9 mouse cellular contexts compared by ENCODE assay signal in the genomic region with DNA sequence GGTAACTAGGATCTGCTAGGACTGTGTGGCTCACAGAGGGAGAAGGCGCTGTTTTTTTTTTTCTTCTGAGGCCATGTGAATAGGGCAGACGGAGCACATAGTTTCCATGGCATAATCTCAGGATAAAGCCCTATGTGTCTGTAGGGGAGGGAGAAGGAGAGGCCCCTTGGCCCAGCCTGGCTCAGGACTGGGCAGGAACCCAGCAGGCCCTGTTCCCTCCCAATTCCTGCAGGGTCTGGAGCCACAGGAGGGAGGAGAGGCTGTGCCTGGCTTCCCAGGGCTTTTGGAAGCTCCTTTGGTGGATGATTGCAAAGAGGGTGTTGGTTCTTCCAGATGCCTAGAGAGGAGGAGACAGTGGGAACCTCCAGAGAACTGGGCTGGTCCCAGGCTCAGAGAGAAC. TPM values are rescaled to one million over a fixed set of nuclear protein-coding genes. Genes with fewer than 3 reads are reported as not detected.
A peak's percentile ranks its signal among the peaks of the same experiment; 100 is the strongest.
DNase-seq lines count a peak whose midpoint lies in the region; ATAC-seq and TF ChIP-seq lines count a peak whose summit lies in the region.
"Had no signal": no experiment of that assay in that cellular context is flagged by ENCODE, and none has a peak within 500 bp of the region (broad histone marks: within the 10 kb centered on the region; RNA-seq: fewer than 3 reads in every experiment).

No protein-coding gene starts in this region.

- no peak overlapping the region for H3K4me2 ChIP-seq in heart, embryonic 14.5 days (ENCODE audit: low read length)
- no peak overlapping the region for H3K4me2 ChIP-seq in lung, postnatal 0 days (replicated peaks; ENCODE audit: low read depth, low read length)
- no peak overlapping the region for H3K4me2 ChIP-seq in stomach, postnatal 0 days (replicated peaks; ENCODE audit: low read depth)

- H3K4me3 ChIP-seq in heart, embryonic 14.5 days (ENCODE audit: control insufficient read depth in 1 of 2, insufficient read depth in 1 of 2, low read depth in 1 of 2, low read length in 2 of 2): no peak overlapping the region
- H3K4me3 ChIP-seq in lung, postnatal 0 days (ENCODE audit: low read depth, low read length): no peak overlapping the region
- H3K4me3 ChIP-seq in stomach, postnatal 0 days (ENCODE audit: low read depth, low read length): no peak overlapping the region

- H3K9me3 ChIP-seq in heart, embryonic 14.5 days (ENCODE audit: control insufficient read depth, low read length): no peaks in the 10 kb centered on the region
- no peaks in the 10 kb centered on the region for H3K9me3 ChIP-seq in lung, postnatal 0 days (ENCODE audit: low read length)
- no peaks in the 10 kb centered on the region for H3K9me3 ChIP-seq in stomach, postnatal 0 days (ENCODE audit: control insufficient read depth, low read length)

- TF ChIP-seq EP300 in lung, postnatal 0 days (IDR thresholded peaks at IDR 0.05): no peak
- no peak for TF ChIP-seq EP300 in stomach, postnatal 0 days (optimal IDR thresholded peaks at IDR 0.05)

- H3K4me1 ChIP-seq in heart, embryonic 14.5 days (ENCODE audit: control insufficient read depth in 2 of 2, insufficient read depth in 2 of 2, low read length in 2 of 2): peaks cover 10 to 16% of the 10 kb centered on the region in 2 experiments
- no peaks in the 10 kb centered on the region for H3K4me1 ChIP-seq in lung, postnatal 0 days (ENCODE audit: insufficient read depth, low read depth, low read length)
- H3K4me1 ChIP-seq in stomach, postnatal 0 days (replicated peaks; ENCODE audit: control insufficient read depth, insufficient read depth): no peaks in the 10 kb centered on the region

- peak overlapping the region; percentile 58 to 61 for H3K27ac ChIP-seq in heart, embryonic 14.5 days (replicated peaks in 1 of 2; ENCODE audit: control insufficient read depth in 1 of 2, insufficient read depth in 1 of 2, low read depth in 2 of 2, low read length in 2 of 2)
- H3K27ac ChIP-seq in lung, postnatal 0 days (ENCODE audit: low read length): no peak overlapping the region
- peak overlapping the region; percentile 74 for H3K27ac ChIP-seq in stomach, postnatal 0 days (replicated peaks)
- H3K27ac ChIP-seq: macrophage had no signal

- no peak for TF ChIP-seq CTCF in lung, postnatal 0 days (IDR thresholded peaks at IDR 0.05)
- 0 out of 2 replicates have a peak, but pooled peaks have one; percentile 14 for TF ChIP-seq CTCF in stomach, postnatal 0 days (IDR thresholded peaks at IDR 0.05; ENCODE audit: low read depth)

- H3K9ac ChIP-seq in heart, embryonic 14.5 days (ENCODE audit: low read length): peak overlapping the region; percentile 1; the same call in 1 of the 2 replicates
- no peak overlapping the region for H3K9ac ChIP-seq in lung, postnatal 0 days (replicated peaks; ENCODE audit: low read depth)
- no peak overlapping the region for H3K9ac ChIP-seq in stomach, postnatal 0 days (ENCODE audit: low read length)

- DNase-seq in frontal cortex, adult 2 months (ENCODE audit: extremely low spot score in 1 of 2, low spot score in 1 of 2): no peak
- peak; percentile 83 for DNase-seq in fibroblast of lung, adult 2 months (ENCODE audit: low read depth)
- no peak for DNase-seq in lung, postnatal 0 days (ENCODE audit: low spot score)
- peak; percentile 53 for DNase-seq in stomach, postnatal 0 days (ENCODE audit: low spot score)
- DNase-seq in thymus, postnatal 4 days: no peak

- peak; percentile 16; the same call in 1 of the 2 replicates for ATAC-seq in frontal cortex, adult (ENCODE audit: low TSS enrichment)
- peak; percentile 89 for ATAC-seq in heart, embryonic 14.5 days (ENCODE audit: insufficient number of reproducible peaks, insufficient read depth, low FRiP score, low read depth)
- ATAC-seq in lung, postnatal 0 days: peak; percentile 58; the same call in 1 of the 2 replicates
- ATAC-seq in stomach, postnatal 0 days (ENCODE audit: low FRiP score, low TSS enrichment): peak; percentile 65
- ATAC-seq in megakaryocyte progenitor cell, adult 5-6 weeks (replicated peaks; ENCODE audit: poor library complexity): no peak

- no peaks in the 10 kb centered on the region for H3K27me3 ChIP-seq in heart, embryonic 14.5 days (ENCODE audit: control insufficient read depth, insufficient read depth, low read length)
- no peaks in the 10 kb centered on the region for H3K27me3 ChIP-seq in lung, postnatal 0 days (replicated peaks; ENCODE audit: insufficient read depth, low read length)
- H3K27me3 ChIP-seq in stomach, postnatal 0 days (ENCODE audit: control insufficient read depth, insufficient read depth, low read length): no peaks in the 10 kb centered on the region

- H3K36me3 ChIP-seq in heart, embryonic 14.5 days (ENCODE audit: control insufficient read depth, insufficient read depth, low read length): no peaks in the 10 kb centered on the region
- no peaks in the 10 kb centered on the region for H3K36me3 ChIP-seq in lung, postnatal 0 days (ENCODE audit: insufficient read depth, low read length)
- no peaks in the 10 kb centered on the region for H3K36me3 ChIP-seq in stomach, postnatal 0 days (ENCODE audit: control insufficient read depth, insufficient read depth, low read length)

- WGBS in heart, embryonic 14.5 days: 21% methylated on average over 2 of the region's 2 CpGs
- 61% methylated on average over 2 of the region's 2 CpGs for WGBS in lung, postnatal 0 days
- 33% methylated on average over 2 of the region's 2 CpGs for WGBS in stomach, postnatal 0 days

RNA-seq across cellular contexts. Expression of a gene that starts 24.2 kb away (rescaled TPM):
- polyA plus RNA-seq in frontal cortex, adult 2 months (2012; rRNA removed): 11.6 and 12.6 TPM in 2 replicates
- polyA plus RNA-seq in heart, embryonic 14.5 days (2014; fragmentation: Nextera tagmentation; extraction: Ambion mirVana): 5.9 and 7.5 TPM in 2 replicates
- 2.1 and 2.9 TPM in 2 replicates for polyA plus RNA-seq in lung, postnatal 0 days (2015; fragmentation: Nextera tagmentation; extraction: Ambion mirVana)
- polyA plus RNA-seq in stomach, postnatal 0 days (2015; fragmentation: Nextera tagmentation; extraction: Ambion mirVana): 5.7 and 6.4 TPM in 2 replicates
- total RNA-seq in megakaryocyte progenitor cell, adult 5-6 weeks (2015): 11.1 and 13.6 TPM in 2 replicates
- total RNA-seq in megakaryocyte progenitor cell, adult 5-6 weeks (2017): 13.7 and 13.9 TPM in 2 replicates

Comparison
In these comparisons a context has a peak if more than half of its experiments do, and no peak if none do; other contexts are left out.
1. DNase-seq: peak in fibroblast of lung, adult 2 months (single experiment) and stomach, postnatal 0 days (single experiment); none in frontal cortex, adult 2 months (0 of 2), lung, postnatal 0 days (single experiment) and thymus, postnatal 4 days (single experiment).